Mouse (Mus musculus): ENCODE data around the gene Mrps18c. TPM values are rescaled to one million over a fixed set of nuclear protein-coding genes. Genes with fewer than 3 reads are reported as not detected.
A peak's percentile ranks its signal among the peaks of the same experiment; 100 is the strongest.

Gene Mrps18c
- polyA plus RNA-seq, 1 experiment from 2014 or later, result 105 TPM

GRCm38 (mm10) chr5:100820483-100821184, 22.2 kb downstream of the Mrps18c start, which contains the start of gene Abraxas1:
Gene Abraxas1, minus strand, starts transcription at chr5:100820965.
- under 1% methylated on average over 63 of the region's 63 CpGs for WGBS (ENCODE audit: insufficient replicate concordance)
- Histone ChIP-seq H3K9me3 (replicated peaks; ENCODE audit: control insufficient read depth, low read length) (no peaks in the 10 kb centered on the region), H3K4me2 (ENCODE audit: low read depth, low read length) (peak within 1 kb of the TSS; percentile 95), H3K4me3 (ENCODE audit: low read depth, low read length) (peak within 1 kb of the TSS; percentile 91), H3K9ac (ENCODE audit: low read depth, low read length) (peak within 1 kb of the TSS; percentile 96), H3K27ac (ENCODE audit: low read length) (peak within 1 kb of the TSS; percentile 83), H3K4me1 (ENCODE audit: control insufficient read depth, low read depth, low read length) (peaks cover 5% of the 10 kb centered on the region), H3K36me3 (ENCODE audit: control insufficient read depth, insufficient read depth) (peaks cover 2% of the 10 kb centered on the region), H3K27me3 (ENCODE audit: control insufficient read depth, insufficient read depth, low read depth, low read length) (no peaks in the 10 kb centered on the region)
- peak; percentile 96 for ATAC-seq (ENCODE audit: low read depth)

DNA sequence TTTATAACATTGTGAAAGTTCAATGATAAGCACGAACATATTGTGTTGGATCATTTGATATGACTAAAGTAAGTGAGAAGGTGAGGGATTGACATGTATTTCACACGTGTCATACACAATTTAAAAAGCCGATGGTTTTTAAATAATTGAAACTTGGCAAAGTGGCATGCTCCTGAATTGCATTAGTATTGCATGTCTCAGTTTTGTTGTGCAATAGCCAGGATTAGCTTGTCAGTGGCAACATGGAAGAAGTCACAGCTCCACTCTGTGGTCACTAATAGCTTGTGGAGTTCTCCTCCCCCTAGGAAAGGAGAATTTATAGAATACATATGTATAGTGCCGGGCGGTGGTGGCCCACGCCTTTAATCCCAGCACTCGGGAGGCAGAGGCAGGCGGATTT, 22.9 kb downstream of the Mrps18c start:
- H3K9me3 ChIP-seq (replicated peaks; ENCODE audit: control insufficient read depth, low read length), result no peaks in the 10 kb centered on the region
- peak overlapping the region; percentile 95 for H3K4me2 ChIP-seq (ENCODE audit: low read depth, low read length)
- H3K9ac ChIP-seq (ENCODE audit: low read depth, low read length), result no peak overlapping the region; the same call in 1 of the 2 replicates
- no peak for ATAC-seq (ENCODE audit: low read depth)
- H3K27ac ChIP-seq (ENCODE audit: low read length), result no peak overlapping the region
- H3K4me1 ChIP-seq (ENCODE audit: control insufficient read depth, low read depth, low read length), result peaks cover 5% of the 10 kb centered on the region
- H3K27me3 ChIP-seq (ENCODE audit: control insufficient read depth, insufficient read depth, low read depth, low read length), result no peaks in the 10 kb centered on the region
- H3K4me3 ChIP-seq (ENCODE audit: low read depth, low read length), result peak overlapping the region; percentile 91
- no peaks in the 10 kb centered on the region for H3K36me3 ChIP-seq (ENCODE audit: control insufficient read depth, insufficient read depth)
- WGBS (ENCODE audit: insufficient replicate concordance), result 63% methylated on average over 8 of the region's 8 CpGs

GRCm38 (mm10) chr5:100822826-100823225, 24.4 kb downstream of the Mrps18c start:
- no peak for ATAC-seq (ENCODE audit: low read depth)
- Histone ChIP-seq H3K4me3 (ENCODE audit: low read depth, low read length) (no peak overlapping the region), H3K27me3 (ENCODE audit: control insufficient read depth, insufficient read depth, low read depth, low read length) (no peaks in the 10 kb centered on the region), H3K27ac (ENCODE audit: low read length) (no peak overlapping the region), H3K4me1 (ENCODE audit: control insufficient read depth, low read depth, low read length) (peaks cover 5% of the 10 kb centered on the region), H3K9ac (ENCODE audit: low read depth, low read length) (no peak overlapping the region), H3K36me3 (ENCODE audit: control insufficient read depth, insufficient read depth) (no peaks in the 10 kb centered on the region), H3K4me2 (ENCODE audit: low read depth, low read length) (no peak overlapping the region), H3K9me3 (replicated peaks; ENCODE audit: control insufficient read depth, low read length) (no peaks in the 10 kb centered on the region)
- WGBS (ENCODE audit: insufficient replicate concordance), result 52% methylated on average over 7 of the region's 7 CpGs

DNA sequence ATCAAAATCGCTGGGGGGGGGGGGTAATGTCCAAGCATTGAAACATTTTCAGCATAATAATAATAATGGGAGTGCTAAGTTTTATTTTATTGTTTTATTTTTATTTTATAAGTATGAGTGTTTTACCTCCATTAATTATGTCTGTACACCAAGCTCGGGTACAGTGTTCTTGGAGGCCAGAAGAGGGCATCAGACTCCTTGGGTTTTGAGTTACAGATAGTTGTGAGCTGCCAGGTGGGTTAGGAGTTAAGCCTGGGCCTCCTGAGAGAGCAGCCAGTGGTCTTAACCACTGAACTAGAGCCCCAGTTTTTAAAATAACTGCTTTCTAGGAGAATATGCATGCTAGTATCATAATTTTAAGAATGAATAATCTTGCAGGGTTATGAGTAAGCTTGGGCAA, 27.5 kb downstream of the Mrps18c start:
- no peak for ATAC-seq (ENCODE audit: low read depth)

GRCm38 (mm10) chr5:100826531-100826930, 28.1 kb downstream of the Mrps18c start:
- Histone ChIP-seq H3K9ac (ENCODE audit: low read depth, low read length) (no peak overlapping the region), H3K4me3 (ENCODE audit: low read depth, low read length) (no peak overlapping the region), H3K27ac (ENCODE audit: low read length) (no peak overlapping the region), H3K4me2 (ENCODE audit: low read depth, low read length) (no peak overlapping the region), H3K27me3 (ENCODE audit: control insufficient read depth, insufficient read depth, low read depth, low read length) (no peaks in the 10 kb centered on the region), H3K36me3 (ENCODE audit: control insufficient read depth, insufficient read depth) (no peaks in the 10 kb centered on the region), H3K9me3 (replicated peaks; ENCODE audit: control insufficient read depth, low read length) (no peaks in the 10 kb centered on the region), H3K4me1 (ENCODE audit: control insufficient read depth, low read depth, low read length) (no peaks in the 10 kb centered on the region)
- WGBS (ENCODE audit: insufficient replicate concordance), result 66% methylated on average over 7 of the region's 7 CpGs
- no peak for ATAC-seq (ENCODE audit: low read depth)

More for the DNA sequence above, 27.5 kb downstream of the Mrps18c start:
- Histone ChIP-seq H3K27ac (ENCODE audit: low read length) (no peak overlapping the region), H3K4me1 (ENCODE audit: control insufficient read depth, low read depth, low read length) (no peaks in the 10 kb centered on the region; the same call in 1 of the 2 replicates), H3K9me3 (replicated peaks; ENCODE audit: control insufficient read depth, low read length) (no peaks in the 10 kb centered on the region), H3K4me3 (ENCODE audit: low read depth, low read length) (no peak overlapping the region), H3K27me3 (ENCODE audit: control insufficient read depth, insufficient read depth, low read depth, low read length) (no peaks in the 10 kb centered on the region), H3K36me3 (ENCODE audit: control insufficient read depth, insufficient read depth) (no peaks in the 10 kb centered on the region), H3K4me2 (ENCODE audit: low read depth, low read length) (no peak overlapping the region), H3K9ac (ENCODE audit: low read depth, low read length) (no peak overlapping the region)
- 11% methylated on average over 2 of the region's 2 CpGs for WGBS (ENCODE audit: insufficient replicate concordance)

GRCm38 (mm10) chr5:100828701-100829100, 30.3 kb downstream of the Mrps18c start:
- no peak overlapping the region for H3K4me3 ChIP-seq (ENCODE audit: low read depth, low read length)
- no peaks in the 10 kb centered on the region for H3K36me3 ChIP-seq (ENCODE audit: control insufficient read depth, insufficient read depth)
- no peak for ATAC-seq (ENCODE audit: low read depth)
- H3K27ac ChIP-seq (ENCODE audit: low read length), result no peak overlapping the region
- H3K9me3 ChIP-seq (replicated peaks; ENCODE audit: control insufficient read depth, low read length), result no peaks in the 10 kb centered on the region
- no peak overlapping the region for H3K9ac ChIP-seq (ENCODE audit: low read depth, low read length)
- no peak overlapping the region for H3K4me2 ChIP-seq (ENCODE audit: low read depth, low read length)
- no peaks in the 10 kb centered on the region for H3K4me1 ChIP-seq (ENCODE audit: control insufficient read depth, low read depth, low read length)
- WGBS (ENCODE audit: insufficient replicate concordance), result 74% methylated on average over 3 of the region's 3 CpGs
- H3K27me3 ChIP-seq (ENCODE audit: control insufficient read depth, insufficient read depth, low read depth, low read length), result no peaks in the 10 kb centered on the region

GRCm38 (mm10) chr5:100832680-100833079, 34.3 kb downstream of the Mrps18c start:
- 69% methylated on average over 3 of the region's 3 CpGs for WGBS (ENCODE audit: insufficient replicate concordance)
- Histone ChIP-seq H3K4me3 (ENCODE audit: low read depth, low read length) (no peak overlapping the region), H3K36me3 (ENCODE audit: control insufficient read depth, insufficient read depth) (no peaks in the 10 kb centered on the region), H3K27ac (ENCODE audit: low read length) (no peak overlapping the region), H3K9ac (ENCODE audit: low read depth, low read length) (no peak overlapping the region), H3K27me3 (ENCODE audit: control insufficient read depth, insufficient read depth, low read depth, low read length) (no peaks in the 10 kb centered on the region), H3K4me1 (ENCODE audit: control insufficient read depth, low read depth, low read length) (no peaks in the 10 kb centered on the region), H3K4me2 (ENCODE audit: low read depth, low read length) (no peak overlapping the region), H3K9me3 (replicated peaks; ENCODE audit: control insufficient read depth, low read length) (no peaks in the 10 kb centered on the region)
- no peak for ATAC-seq (ENCODE audit: low read depth)

GRCm38 (mm10) chr5:100833841-100834240, 35.4 kb downstream of the Mrps18c start:
- H3K4me2 ChIP-seq (ENCODE audit: low read depth, low read length), result no peak overlapping the region
- no peak for ATAC-seq (ENCODE audit: low read depth)

GRCm38 (mm10) chr5:100835862-100836538, 37.6 kb downstream of the Mrps18c start:
- H3K4me2 ChIP-seq (ENCODE audit: low read depth, low read length), result no peak overlapping the region
- H3K27me3 ChIP-seq (ENCODE audit: control insufficient read depth, insufficient read depth, low read depth, low read length), result no peaks in the 10 kb centered on the region
- no peak overlapping the region for H3K9ac ChIP-seq (ENCODE audit: low read depth, low read length)
- H3K4me3 ChIP-seq (ENCODE audit: low read depth, low read length), result no peak overlapping the region
- H3K4me1 ChIP-seq (ENCODE audit: control insufficient read depth, low read depth, low read length), result no peaks in the 10 kb centered on the region
- no peaks in the 10 kb centered on the region for H3K36me3 ChIP-seq (ENCODE audit: control insufficient read depth, insufficient read depth)
- ATAC-seq (ENCODE audit: low read depth), result no peak
- no peaks in the 10 kb centered on the region for H3K9me3 ChIP-seq (replicated peaks; ENCODE audit: control insufficient read depth, low read length)
- WGBS (ENCODE audit: insufficient replicate concordance), result 44% methylated on average over 9 of the region's 9 CpGs
- H3K27ac ChIP-seq (ENCODE audit: low read length), result no peak overlapping the region

More at GRCm38 (mm10) chr5:100833841-100834240, 35.4 kb downstream of the Mrps18c start:
- Histone ChIP-seq H3K27ac (ENCODE audit: low read length) (no peak overlapping the region), H3K9me3 (replicated peaks; ENCODE audit: control insufficient read depth, low read length) (no peaks in the 10 kb centered on the region), H3K4me3 (ENCODE audit: low read depth, low read length) (no peak overlapping the region), H3K27me3 (ENCODE audit: control insufficient read depth, insufficient read depth, low read depth, low read length) (no peaks in the 10 kb centered on the region), H3K4me1 (ENCODE audit: control insufficient read depth, low read depth, low read length) (no peaks in the 10 kb centered on the region), H3K9ac (ENCODE audit: low read depth, low read length) (no peak overlapping the region), H3K36me3 (ENCODE audit: control insufficient read depth, insufficient read depth) (no peaks in the 10 kb centered on the region)
- 58% methylated on average over 2 of the region's 2 CpGs for WGBS (ENCODE audit: insufficient replicate concordance)
